Mouse (Mus musculus) T-helper 2 cell (primary cell): ENCODE measurements at regions not wholly inside any gene's neighbourhood (a gene's known extent, or its start where the extent isn't known, plus 50 kb on each side); places are given as distances from the start of the nearest gene placed in this dataset.

Experiments
- in situ Hi-C: fragments of 300-600 bp; cut with MboI, MseI; formaldehyde crosslinking; loops from one replicate; pipeline ENCODE4 v1.15.1; 2025; ENCODE audit warnings: high pct_unique_total_duplicates

DNA sequence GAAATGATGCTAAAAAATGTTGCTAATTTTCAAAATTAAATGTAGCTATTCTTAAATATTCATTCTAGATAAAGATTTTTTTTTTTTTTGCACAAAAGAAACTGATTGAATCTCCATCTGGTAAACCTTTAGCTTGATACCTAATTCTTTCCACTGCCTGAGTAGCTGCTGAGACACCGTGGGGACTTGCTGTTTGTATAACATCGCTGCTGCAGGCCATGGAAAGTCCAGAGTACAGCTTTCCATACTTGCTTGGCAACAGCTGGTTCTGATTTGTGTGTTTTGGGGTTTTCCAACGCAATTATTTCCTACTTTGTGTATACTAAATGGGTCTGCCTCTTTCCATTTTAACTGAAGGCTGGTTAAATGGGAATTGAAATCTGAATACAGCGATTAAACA lies 689.7 kb downstream of the Hdgfl1 start:
- in situ Hi-C loops, result no loop called here

DNA sequence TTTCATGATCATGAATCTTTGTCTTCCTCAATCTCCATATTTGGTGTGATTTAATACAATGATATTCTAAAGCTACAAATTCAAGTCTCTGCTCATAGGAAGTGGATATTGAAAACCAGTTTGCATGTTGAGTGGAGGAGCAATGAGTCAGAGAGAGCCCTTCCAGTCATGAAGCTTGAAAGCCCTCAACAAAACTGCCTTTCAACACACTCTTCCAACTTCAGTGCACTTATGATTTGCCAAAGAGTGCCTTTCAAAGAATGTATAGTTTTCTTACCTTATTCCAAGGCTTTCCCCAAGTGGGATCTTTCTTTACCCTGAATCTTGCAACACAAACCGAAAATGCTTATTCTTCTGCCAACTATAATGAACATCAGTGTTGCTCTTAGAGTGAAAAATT lies 690.6 kb downstream of the Hdgfl1 start:
- in situ Hi-C loops, result no loop called here

DNA sequence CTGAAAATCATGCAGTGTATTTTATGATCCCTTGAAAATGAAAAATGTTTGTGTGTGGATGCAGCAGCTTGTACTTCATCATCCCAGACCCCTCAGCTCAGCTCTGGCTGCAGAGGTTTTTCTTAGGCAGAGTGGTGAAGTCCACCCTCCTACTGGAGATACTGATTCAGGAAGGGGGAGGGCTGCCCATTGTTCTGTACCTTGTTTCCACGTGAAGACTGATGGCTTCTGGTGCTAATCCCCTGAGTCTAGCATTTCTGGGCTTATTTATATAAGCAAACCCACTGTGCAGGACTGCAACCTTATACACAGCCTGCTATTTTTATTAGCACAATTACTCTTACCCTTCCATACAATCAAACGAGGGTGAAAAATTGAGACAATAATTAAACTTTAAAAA lies 708.6 kb downstream of the Hdgfl1 start:
- in situ Hi-C loops, result no loop called here

DNA sequence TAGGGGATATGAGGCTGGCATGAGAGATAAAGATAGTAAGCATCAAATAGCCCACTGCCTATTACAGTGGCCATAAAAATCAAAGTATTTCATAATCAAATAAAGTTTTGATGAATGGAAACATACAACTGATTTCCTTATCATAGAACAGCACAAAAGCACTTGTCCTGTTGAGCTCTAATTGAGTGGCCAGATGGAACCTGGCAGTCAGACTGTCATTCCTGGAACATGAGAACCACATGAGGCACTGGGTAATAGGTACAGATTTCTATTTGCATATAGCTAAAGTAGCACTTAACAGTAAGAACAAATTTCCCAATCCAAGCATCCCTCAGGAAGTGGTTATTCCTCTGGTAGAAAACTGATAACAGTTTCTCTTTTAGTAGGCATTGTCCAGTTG lies 732.3 kb downstream of the Hdgfl1 start:
- in situ Hi-C loops, result no loop called here

DNA sequence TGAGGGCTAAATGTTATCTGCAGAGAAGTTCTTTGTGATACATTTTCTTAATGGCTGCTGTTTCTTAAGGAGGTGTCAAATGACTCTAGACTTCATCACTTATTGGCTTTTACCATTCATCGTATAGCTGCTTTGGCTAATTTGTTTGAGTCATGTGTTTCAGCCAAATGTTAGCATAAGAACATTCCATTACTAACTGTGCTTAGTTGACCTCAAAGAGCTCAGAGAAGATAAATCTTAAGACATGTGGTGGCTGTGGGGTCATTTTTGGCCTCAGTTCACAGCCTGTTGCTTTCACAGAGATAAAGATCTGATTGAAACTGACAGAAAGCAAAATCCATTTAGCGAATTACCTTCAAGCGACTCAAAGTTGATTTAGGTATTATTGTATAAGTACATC lies 743.6 kb downstream of the Hdgfl1 start:
- in situ Hi-C loops, result no loop called here

DNA sequence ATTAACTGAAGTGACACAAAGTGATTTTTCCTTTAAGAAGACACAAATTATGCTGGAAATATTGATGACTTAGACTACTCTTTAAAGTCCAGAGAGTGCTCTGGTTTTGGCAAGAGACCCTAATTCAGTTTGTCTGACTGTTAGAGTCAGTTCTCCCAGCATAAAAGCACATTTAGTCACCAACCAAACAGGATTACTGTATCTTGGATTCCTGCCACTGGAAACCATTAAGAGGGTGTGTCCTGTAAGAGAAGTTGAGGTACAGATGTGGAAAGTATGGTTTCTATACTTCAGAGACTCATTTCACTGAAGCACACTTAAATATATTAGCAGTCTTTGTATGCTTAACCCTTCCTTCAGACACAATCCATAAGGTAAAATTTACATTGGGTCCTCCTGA lies 745.3 kb downstream of the Hdgfl1 start:
- in situ Hi-C loops, result no loop called here

DNA sequence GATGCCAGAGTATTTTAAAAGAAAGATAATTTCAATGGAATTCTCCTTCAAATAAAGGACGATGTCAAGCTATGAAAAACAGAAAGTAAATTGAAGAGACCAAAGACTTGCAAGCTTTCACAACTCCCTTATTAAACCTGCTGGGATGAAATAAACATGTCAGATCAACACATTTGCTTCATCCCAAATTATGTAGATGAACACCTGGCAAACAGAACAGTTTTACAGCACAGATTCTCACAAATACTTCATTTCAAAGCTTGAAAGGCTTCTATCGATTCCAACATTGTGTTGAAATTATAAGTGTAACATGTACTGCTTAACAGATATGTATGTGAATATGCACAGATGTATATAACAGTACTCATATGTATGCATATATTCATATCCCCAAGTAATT lies 749.5 kb downstream of the Hdgfl1 start:
- in situ Hi-C loops, result no loop called here

DNA sequence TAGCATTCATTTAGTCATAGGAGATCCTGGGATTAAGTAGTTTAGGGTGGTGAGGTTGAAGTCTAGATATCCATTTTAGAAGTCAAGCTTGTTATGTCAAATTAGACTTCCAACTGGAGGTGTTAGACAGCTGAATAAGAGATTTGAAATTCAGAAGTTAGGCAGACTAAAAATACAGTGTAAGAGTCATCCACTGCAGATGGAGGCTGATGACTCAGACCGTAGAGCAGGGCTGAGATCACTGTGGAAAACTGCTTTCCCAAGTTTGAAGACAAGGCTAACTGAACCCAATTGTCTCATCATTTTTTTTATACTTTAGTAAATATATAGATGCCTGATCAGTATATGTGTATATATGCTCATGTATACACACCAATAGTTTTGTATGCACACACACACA lies 738.8 kb upstream of the Nrsn1 start:
- in situ Hi-C loops, result no loop called here

DNA sequence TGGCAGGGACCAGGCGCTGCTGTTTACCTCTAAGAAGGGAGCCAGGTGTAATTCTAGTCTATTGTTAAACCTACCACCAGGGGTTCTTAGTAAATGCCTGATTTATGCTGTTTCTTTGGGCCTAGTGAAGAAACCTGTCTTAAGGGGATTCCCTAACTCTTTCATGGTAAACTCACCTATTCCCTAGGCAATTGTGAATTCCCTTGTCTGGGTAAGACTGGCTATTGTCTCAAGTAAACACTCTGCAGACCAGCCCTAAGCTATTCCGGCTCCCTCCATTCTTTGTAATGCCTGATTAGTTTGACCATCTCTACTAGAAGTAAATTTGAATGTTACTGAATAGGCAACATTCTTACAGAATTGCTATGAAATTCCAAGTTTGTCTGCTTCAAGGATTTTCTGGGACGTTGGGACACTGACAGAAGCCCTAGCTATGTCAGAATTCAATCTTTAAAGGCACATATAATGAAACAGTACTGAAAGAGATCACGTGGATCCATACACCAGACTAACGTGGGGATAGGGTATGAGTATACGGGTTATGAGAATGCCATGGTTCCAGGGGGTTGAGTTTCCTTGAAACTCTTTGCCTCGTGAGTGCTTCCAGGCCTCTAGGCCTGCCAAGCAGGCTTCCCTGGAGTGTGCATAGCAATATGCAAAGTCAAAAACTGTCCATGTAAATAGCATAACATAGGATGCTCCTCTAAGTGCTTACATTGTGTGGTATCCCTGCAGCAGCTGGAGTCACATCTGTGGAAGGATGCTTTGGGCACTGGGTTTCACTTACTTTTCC lies 734.7 kb upstream of the Nrsn1 start:
- in situ Hi-C loops, result no loop called here

DNA sequence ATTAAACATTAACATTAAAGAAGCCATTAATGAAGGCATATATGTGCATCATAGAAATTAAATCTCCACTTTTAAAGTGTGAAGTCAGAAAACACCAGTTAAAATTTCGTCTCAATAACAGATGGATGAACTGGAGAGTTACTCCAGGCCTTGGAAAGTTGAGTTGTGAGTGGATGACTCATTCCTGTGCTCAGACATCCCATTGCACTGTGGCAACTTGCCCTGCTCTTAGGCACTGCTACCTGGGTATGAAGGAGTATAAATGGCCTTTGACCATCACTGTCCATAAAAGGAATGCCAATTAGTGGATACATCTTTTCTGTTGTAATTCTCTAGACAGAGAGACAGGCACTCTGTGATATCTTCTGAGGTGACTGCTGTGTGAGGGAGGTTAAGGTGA lies 723.2 kb upstream of the Nrsn1 start:
- in situ Hi-C loops, result no loop called here

DNA sequence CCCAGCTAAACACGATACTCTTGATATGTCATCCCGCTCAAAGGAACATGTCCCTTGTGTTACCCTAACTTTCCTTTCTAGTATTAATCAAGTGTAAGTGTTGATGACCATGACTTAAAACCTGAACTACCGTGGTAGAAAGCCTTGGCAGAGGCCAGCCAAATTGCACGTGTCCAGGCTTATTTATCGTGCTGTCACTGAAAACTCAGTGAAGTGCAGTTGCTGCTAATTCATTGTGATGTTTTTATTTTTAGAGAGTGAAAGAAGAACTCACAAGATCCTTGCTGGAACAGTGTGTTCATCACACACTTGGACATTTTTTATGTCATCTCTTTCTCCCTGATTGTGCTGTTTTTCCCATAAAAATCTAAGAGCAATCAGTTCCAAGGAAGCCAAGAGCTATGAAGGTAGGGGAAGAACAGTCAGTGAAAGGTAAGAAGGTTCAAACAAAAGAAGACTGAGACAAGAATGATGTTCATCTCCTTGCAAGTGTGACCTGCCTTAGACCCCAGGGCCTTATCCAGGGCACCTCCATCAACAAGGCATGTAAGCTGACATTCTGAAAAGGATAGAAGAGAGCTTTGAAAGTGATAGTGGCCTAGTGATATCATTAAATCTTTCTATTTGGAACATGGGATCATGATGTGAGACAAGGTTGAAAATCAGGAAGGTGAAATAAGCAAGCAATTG lies 718.9 kb upstream of the Nrsn1 start:
- in situ Hi-C loops, result no loop called here

DNA sequence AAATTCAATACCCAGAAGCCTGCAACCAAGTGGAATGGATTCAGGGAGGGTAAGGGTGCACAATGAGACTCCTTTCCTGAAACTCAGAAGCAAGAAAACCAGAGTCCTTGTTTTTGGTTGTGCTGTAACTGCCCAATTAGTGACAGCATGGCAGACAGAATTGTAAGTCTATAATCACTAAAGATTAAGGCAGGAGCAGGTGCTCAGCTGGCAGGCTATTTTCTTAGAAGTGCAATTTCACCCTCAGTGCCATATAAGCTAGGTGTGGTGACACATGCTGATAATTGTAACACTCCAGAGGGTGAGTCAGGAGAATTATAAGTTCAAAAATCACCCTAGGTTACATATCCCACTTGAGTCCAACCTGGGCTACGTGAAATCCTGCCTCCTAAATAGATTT lies 714.2 kb upstream of the Nrsn1 start:
- in situ Hi-C loops, result no loop called here

DNA sequence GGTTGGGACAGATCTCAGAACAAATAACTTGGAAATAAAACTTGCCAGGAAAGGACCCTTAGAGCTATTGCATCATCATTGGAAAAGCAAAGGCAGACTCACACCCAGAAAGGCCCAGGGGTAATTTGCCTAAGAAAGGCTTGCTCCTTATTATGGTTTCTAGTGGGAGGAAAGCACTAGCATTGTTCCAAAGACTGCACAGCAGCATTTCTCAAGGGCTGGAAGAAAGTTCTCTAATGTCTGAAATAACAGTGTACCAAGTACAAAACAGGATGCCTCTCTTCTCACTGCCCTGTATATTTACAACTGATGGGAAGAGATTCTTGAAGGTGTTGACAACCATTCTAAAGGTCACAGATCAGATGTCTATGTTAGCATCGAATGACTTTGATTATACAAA lies 713.4 kb upstream of the Nrsn1 start:
- in situ Hi-C loops, result no loop called here

DNA sequence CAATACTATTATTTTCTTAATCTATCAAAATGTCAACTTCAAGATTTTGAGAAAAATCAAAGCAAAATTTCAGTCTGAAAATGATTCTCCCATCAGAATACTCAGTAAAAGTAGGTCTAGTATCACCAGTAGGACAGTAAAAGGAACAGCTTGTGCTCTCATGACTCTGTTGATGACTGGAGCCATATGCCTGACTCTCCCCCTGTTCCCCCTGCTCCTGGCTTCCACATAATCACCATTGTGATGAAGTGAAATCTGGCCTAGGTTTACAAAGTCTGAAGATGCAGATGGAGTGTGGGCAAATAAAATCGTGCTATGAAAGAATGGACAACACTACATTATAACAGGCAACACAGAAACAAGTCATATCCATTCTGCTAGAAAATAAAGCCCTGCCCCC lies 708.3 kb upstream of the Nrsn1 start:
- in situ Hi-C loops, result no loop called here

DNA sequence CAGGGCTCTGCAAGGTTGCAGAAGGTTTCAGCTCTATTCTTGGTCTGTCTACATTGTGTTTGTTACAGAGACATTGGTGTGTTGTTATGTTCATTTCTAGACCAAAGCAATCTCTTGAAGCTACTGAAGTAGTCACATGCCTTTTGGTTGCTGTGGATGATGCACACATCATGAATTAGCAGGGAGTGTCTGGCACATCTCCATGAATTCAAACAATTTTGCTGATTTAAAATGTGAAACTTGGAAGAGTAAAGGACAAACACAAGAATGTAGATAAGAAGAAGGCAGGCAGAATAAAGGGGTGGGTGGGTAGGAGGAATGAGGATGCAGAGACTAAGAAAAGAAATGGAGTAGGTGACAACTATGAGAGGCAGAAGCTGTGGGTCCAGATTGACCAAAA lies 688.3 kb upstream of the Nrsn1 start:
- in situ Hi-C loops, result no loop called here

DNA sequence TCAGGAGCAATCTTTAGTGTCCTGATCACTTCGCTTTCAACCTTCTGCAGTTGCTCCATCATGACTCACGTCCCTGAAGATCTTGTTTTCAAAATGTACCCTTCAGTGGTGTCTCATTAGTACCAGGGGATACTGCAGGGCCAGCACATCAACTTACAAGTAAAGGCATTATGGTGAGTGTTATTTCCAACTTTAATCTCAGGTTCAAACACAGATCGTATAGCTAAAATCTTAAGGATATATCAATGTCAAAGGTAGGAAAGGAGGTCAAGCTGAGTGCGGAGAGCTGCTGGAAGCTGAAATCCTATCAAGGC lies 687.8 kb upstream of the Nrsn1 start:
- in situ Hi-C loops, result no loop called here

DNA sequence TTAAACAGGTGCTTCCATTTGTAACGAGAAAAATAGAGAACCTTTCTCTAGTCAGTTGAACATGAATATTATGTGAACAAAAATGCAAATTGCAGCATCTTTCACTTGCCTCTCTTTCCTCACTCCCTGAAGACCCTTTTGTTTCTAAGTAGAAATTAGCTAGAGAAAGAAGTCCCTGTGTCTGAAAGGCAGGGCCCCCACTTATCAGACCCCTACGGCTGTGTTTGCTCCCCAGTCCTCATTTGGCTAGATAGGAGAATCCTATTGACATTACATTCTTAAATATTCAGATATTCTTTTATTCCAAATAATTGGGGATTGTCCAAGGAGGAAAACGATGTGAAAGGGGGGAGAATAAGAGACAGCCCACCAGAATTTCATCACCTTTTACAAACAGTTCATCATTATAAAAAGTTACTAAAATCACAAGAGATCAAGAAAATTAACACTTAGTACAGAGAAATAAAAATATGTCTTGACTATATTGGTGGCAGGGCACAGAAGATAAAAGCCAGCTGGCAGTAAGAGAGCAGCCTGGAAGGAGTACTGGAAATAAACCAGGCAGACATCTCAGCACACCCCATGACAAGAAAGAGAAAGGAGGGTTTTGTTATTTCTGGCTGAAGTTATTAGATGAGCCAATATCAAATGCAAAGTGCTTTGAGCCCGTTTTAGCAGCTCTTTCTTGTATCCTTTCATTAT lies 687.3 kb upstream of the Nrsn1 start:
- in situ Hi-C loops, result no loop called here

DNA sequence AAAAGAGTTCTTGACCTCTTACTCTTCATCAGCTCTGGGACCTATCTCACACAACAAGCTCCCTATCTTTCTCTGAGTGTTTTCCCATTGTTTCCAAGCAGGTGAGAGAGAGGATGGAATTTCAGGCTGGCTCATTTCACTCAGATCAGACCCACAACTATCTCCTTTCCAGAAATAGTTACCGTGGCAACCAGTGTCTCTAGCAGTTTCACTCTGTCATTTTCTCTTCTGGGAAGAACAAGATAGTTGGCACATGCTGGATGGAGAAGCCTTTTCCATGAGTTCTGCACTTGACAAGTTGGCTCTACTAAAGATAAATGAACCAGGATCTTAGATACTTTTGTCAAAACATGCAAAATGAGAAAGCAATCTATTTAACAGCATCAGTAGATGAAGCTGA lies 667.3 kb upstream of the Nrsn1 start:
- in situ Hi-C loops, result loop anchor here (10.0 kb wide), 1 partner anchor 297 kb away; no protein-coding TSS in a partner anchor

DNA sequence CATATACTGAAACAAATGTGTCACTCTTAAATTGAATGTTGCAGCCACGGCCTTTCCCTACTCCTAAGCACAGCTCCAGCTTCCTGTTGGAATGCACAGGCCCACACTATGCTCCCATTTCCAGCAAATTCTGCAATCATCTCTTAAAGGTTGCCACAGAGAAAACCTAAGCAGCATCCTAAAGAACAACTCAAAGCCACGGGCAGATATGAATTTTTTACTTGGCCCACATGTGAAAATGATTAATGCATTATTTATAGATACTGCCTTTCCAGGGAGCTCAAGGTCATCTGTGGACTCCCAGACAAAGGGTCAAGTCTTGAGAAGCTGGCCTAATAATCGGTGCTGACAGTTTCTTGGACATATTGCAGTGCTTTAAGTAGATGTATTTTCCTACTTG lies 663.5 kb upstream of the Nrsn1 start:
- in situ Hi-C loops, result loop anchor here (10.0 kb wide), 1 partner anchor 301 kb away; no protein-coding TSS in a partner anchor

DNA sequence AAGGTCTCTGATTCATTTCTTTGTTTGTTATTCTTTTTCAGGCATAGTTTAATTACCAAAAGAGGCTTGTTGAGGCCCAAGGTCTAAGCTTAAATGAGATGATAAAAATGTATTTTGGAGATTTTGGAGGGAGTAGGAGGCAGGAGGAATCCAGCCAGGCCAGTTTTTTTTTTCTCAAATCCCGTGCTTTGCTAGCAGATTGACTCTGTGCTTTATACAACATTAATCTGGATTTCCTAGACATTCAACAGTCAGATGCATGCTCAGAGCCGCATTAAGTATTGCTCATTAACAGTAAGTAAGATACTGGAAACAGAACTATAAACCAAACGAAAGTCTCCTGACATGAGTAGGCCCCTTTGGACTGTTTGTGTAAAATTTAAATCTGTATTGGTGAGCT lies 662.9 kb upstream of the Nrsn1 start:
- in situ Hi-C loops, result loop anchor here (10.0 kb wide), 1 partner anchor 302 kb away; no protein-coding TSS in a partner anchor

DNA sequence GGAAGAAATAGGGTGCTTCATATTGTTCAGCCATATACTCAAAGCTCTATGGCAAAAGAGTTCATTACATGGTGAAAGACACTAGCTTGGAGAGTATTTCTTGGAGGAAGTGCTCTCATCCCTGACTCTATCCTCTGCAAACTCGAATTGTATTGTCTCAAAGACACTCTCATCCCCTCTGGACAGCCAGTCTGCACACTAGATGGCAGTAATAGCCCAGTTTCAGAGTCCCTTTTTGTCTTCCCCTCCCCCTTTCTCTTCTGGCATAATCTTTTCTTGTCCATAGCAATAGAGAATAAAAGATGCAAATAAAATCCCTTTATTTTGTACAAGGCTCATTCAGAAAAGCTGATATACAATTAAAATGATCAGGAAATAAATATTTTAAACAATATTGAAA lies 662.5 kb upstream of the Nrsn1 start:
- in situ Hi-C loops, result loop anchor here (10.0 kb wide), 1 partner anchor 302 kb away; no protein-coding TSS in a partner anchor

DNA sequence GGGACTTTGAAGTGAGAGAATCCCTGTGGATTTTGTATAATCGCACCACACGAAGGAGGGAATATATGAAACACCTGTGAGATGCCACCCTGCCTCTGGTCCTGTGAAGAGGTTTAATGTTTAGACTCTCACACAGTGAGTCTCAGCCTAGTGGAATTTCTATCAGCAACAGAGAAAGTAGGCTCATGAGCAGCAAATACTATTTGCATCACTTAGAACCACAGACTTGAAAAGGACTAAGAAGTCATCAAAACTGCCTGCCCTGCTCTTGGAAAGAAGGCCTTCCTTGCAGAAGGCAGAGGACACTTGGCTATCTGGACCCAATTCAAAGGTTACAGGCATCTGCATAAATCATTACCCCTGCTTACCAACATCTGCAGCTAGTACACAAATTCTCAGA lies 662.1 kb upstream of the Nrsn1 start:
- in situ Hi-C loops, result loop anchor here (10.0 kb wide), 1 partner anchor 302 kb away; no protein-coding TSS in a partner anchor

DNA sequence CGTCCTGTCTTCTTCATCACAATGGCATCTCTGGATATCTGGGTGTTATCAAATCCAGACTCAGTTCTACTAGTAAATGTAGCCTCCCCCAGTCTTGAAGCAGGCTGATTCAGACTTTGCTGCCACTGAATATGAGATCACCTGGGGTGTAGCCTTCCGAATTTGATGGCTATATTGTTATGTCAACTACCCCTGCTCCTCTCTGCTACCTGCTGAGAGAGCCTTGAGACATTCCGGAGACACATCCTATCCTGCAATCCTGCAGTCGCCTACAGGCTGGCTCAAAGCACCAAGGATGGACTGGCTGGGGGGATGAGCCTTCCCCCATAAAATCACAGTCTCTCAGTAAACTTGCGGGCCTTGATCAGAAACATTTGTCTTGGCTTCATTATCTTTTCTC lies 655.4 kb upstream of the Nrsn1 start:
- in situ Hi-C loops, result no loop called here
